10 mouse cellular contexts compared by ENCODE assay signal in genomic region chr4:66171583-66171982, GRCm38 (mm10).
DNase-seq lines count a peak whose midpoint lies in the region; ATAC-seq and TF ChIP-seq lines count a peak whose summit lies in the region.
"Had no signal": no experiment of that assay in that cellular context is flagged by ENCODE, and none has a peak within 500 bp of the region (broad histone marks: within the 10 kb centered on the region; RNA-seq: fewer than 3 reads in every experiment).

No protein-coding gene starts in this region.

- no peak for TF ChIP-seq CTCF in brain, embryonic 14.5 days (IDR thresholded peaks at IDR 0.05; ENCODE audit: borderline replicate concordance, extremely low read depth, insufficient read depth, insufficient read length)
- no peak for TF ChIP-seq CTCF in lung, embryonic 14.5 days (IDR thresholded peaks at IDR 0.05; ENCODE audit: low read depth)

- no peaks in the 10 kb centered on the region for H3K36me3 ChIP-seq in heart, embryonic 11.5 days (ENCODE audit: control insufficient read depth, insufficient read depth, low read length)
- no peaks in the 10 kb centered on the region for H3K36me3 ChIP-seq in lung, embryonic 14.5 days (ENCODE audit: insufficient read depth)
- H3K36me3 ChIP-seq: forebrain, embryonic 10.5 days; G1E had no signal

- no peak overlapping the region for H3K4me3 ChIP-seq in heart, embryonic 11.5 days (ENCODE audit: low read depth, low read length)
- H3K4me3 ChIP-seq in lung, embryonic 14.5 days (ENCODE audit: low read depth, low read length) = no peak overlapping the region
- H3K4me3 ChIP-seq: forebrain, embryonic 10.5 days had no signal

- ATAC-seq in heart, embryonic 11.5 days (replicated peaks; ENCODE audit: insufficient number of reproducible peaks, low FRiP score, low TSS enrichment) = no peak
- ATAC-seq in lung, embryonic 14.5 days (ENCODE audit: insufficient read depth) = peak; percentile 62

- TF ChIP-seq POLR2A in brain, embryonic 14.5 days (IDR thresholded peaks at IDR 0.05; ENCODE audit: borderline replicate concordance, extremely low read depth, insufficient read depth, insufficient read length, poor library complexity, severe bottlenecking) = no peak

- H3K9me3 ChIP-seq in heart, embryonic 11.5 days (replicated peaks; ENCODE audit: control insufficient read depth, low read length) = no peaks in the 10 kb centered on the region
- H3K9me3 ChIP-seq in lung, embryonic 14.5 days (ENCODE audit: low read depth, low read length) = no peaks in the 10 kb centered on the region
- H3K9me3 ChIP-seq: forebrain, embryonic 10.5 days had no signal

- WGBS in heart, embryonic 11.5 days (ENCODE audit: insufficient replicate concordance) = 35% methylated on average over 5 of the region's 5 CpGs
- WGBS in lung, embryonic 14.5 days = 63% methylated on average over 5 of the region's 5 CpGs

- peaks cover 9% of the 10 kb centered on the region; the same call in 1 of the 2 replicates for H3K4me1 ChIP-seq in heart, embryonic 11.5 days (ENCODE audit: control insufficient read depth, insufficient read depth, low read length)
- H3K4me1 ChIP-seq in lung, embryonic 14.5 days (ENCODE audit: insufficient read depth) = no peaks in the 10 kb centered on the region

- no peak overlapping the region for H3K27ac ChIP-seq in heart, embryonic 11.5 days (ENCODE audit: low read depth, low read length)
- H3K27ac ChIP-seq in lung, embryonic 14.5 days (ENCODE audit: low read depth) = no peak overlapping the region
- H3K27ac ChIP-seq: forebrain, embryonic 10.5 days had no signal

- H3K9ac ChIP-seq in heart, embryonic 11.5 days (ENCODE audit: low read depth, low read length) = no peak overlapping the region
- no peak overlapping the region for H3K9ac ChIP-seq in lung, embryonic 14.5 days

- peak; percentile 97 for DNase-seq in heart, adult 11 months
- DNase-seq in brain, embryonic 14.5 days (ENCODE audit: low read depth) = peak; percentile 37
- DNase-seq in gastrocnemius, adult 8-10 months (ENCODE audit: low spot score in 2 of 2) = peak; percentile 3 to 22
- DNase-seq in lung, embryonic 14.5 days = peak; percentile 44
- DNase-seq in thymus, postnatal 36 days = no peak
- DNase-seq in adipocyte (ENCODE audit: low spot score) = no peak
- DNase-seq: kidney, adult 8-10 months had no signal

- no peak overlapping the region for H3K4me2 ChIP-seq in heart, embryonic 11.5 days
- no peak overlapping the region for H3K4me2 ChIP-seq in lung, embryonic 14.5 days

- no peaks in the 10 kb centered on the region; the same call in 1 of the 2 replicates for H3K27me3 ChIP-seq in heart, embryonic 11.5 days (ENCODE audit: control insufficient read depth, insufficient read depth, low read length)
- no peaks in the 10 kb centered on the region for H3K27me3 ChIP-seq in lung, embryonic 14.5 days (ENCODE audit: insufficient read depth, low read length)

Comparison
In these comparisons a context has a peak if more than half of its experiments do, and no peak if none do; other contexts are left out.
1. DNase-seq: peak in heart, adult 11 months (single experiment), brain, embryonic 14.5 days (single experiment), gastrocnemius, adult 8-10 months (2 of 2) and lung, embryonic 14.5 days (single experiment); none in thymus, postnatal 36 days (0 of 2) and adipocyte (single experiment).